Mouse (Mus musculus): ENCODE results near the gene Slc9a1. TPM values are rescaled to one million over a fixed set of nuclear protein-coding genes. Genes with fewer than 3 reads are reported as not detected.

Gene Slc9a1
- 10 to 100 TPM; 59.1 to 63.4 TPM for total RNA-seq (2021)
- long read RNA-seq, experiment 1, full-length matches to known transcripts, result 2 of 24 reads
- long read RNA-seq, experiment 1, partial matches to known transcripts, result 17 of 24 reads
- long read RNA-seq, experiment 1, other reads (novel, unspliced or antisense), result 5 of 24 reads
- long read RNA-seq, experiment 2, full-length matches to known transcripts, result 7 of 31 reads
- long read RNA-seq, experiment 2, partial matches to known transcripts, result 6 of 31 reads
- long read RNA-seq, experiment 2, other reads (novel, unspliced or antisense), result 18 of 31 reads

GRCm38 (mm10) chr4:133369553-133370297 is at the start of gene Slc9a1:
TSS of gene Slc9a1 (plus strand) at chr4:133369706.
- peak; percentile 93 to 95 for DNase-seq (ENCODE audit: low spot score in 2 of 2)
- Histone ChIP-seq H3K4me3 (peak within 1 kb of the TSS; percentile 95), H3K27ac (peak within 1 kb of the TSS; percentile 98)
- peak; percentile 97 for TF ChIP-seq CTCF (conservative IDR thresholded peaks at IDR 0.05)

DNA sequence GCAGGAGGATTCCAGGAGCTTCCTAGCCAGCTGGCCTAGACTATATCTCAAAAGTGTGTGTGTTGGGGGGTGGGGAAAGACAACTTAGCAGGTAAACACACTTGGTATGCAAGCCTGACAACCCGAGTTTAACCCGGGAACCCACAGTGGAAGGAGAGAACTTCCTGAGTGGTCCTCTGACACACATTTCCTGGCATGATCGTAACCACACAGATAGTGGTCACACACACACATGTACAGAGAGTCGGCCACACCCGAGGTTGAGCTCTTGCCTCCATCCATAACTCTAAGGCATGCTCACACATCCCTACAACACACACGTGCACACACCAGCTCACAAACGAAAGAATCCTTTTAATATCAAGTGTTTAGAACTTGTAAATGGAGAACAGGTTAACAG is 41.4 kb upstream of the Slc9a1 start:
- no peak overlapping the region for H3K4me3 ChIP-seq
- H3K27ac ChIP-seq, result no peak overlapping the region
- no peak for TF ChIP-seq CTCF (conservative IDR thresholded peaks at IDR 0.05)
- no peak for DNase-seq (ENCODE audit: low spot score in 2 of 2)

GRCm38 (mm10) chr4:133330296-133330695 is 39.2 kb upstream of the Slc9a1 start:
- no peak for TF ChIP-seq CTCF (conservative IDR thresholded peaks at IDR 0.05)
- DNase-seq (ENCODE audit: low spot score in 2 of 2), result no peak
- H3K27ac ChIP-seq, result no peak overlapping the region
- H3K4me3 ChIP-seq, result no peak overlapping the region

GRCm38 (mm10) chr4:133333306-133333705 is 36.2 kb upstream of the Slc9a1 start:
- 0 out of 2 replicates have a peak overlapping the region, but pooled peaks have one; percentile 1 for H3K27ac ChIP-seq
- TF ChIP-seq CTCF (conservative IDR thresholded peaks at IDR 0.05), result no peak
- H3K4me3 ChIP-seq, result no peak overlapping the region
- no peak for DNase-seq (ENCODE audit: low spot score in 2 of 2)

DNA sequence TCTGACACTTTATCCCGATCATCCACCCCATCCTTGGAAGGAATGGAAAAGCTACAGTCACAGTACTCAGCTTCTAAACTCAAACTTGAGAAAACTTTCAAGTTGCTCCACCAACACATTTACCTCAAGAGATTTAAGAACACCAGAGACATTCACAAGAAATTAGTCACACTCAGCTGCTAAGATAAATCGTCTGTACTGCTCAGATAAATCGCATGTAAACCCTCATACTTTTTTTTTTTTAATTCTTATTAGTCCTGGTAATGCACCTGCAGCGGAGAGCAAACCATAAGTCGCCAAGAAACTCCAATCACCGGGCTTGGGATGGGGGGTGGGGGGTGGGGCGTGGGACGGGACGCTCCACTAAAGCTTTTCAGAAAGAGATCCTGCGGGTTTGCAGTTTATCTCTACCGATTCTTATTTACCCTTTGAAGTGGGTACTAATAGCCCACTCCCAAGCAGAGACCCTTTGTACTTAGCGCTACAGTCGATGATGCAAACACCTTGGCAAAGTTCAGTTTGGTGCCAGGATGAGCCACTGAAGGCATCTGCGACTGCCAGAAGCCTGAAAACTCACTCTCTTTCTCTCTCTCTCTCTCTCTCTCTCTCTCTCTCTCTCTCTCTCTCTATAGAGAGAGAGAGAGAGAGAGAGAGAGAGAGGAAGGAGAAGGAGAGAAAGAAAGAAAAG is 31.5 kb upstream of the Slc9a1 start:
- TF ChIP-seq CTCF (conservative IDR thresholded peaks at IDR 0.05), result no peak
- Histone ChIP-seq H3K27ac (no peak overlapping the region), H3K4me3 (peak overlapping the region; percentile 99)
- no peak for DNase-seq (ENCODE audit: low spot score in 2 of 2)

DNA sequence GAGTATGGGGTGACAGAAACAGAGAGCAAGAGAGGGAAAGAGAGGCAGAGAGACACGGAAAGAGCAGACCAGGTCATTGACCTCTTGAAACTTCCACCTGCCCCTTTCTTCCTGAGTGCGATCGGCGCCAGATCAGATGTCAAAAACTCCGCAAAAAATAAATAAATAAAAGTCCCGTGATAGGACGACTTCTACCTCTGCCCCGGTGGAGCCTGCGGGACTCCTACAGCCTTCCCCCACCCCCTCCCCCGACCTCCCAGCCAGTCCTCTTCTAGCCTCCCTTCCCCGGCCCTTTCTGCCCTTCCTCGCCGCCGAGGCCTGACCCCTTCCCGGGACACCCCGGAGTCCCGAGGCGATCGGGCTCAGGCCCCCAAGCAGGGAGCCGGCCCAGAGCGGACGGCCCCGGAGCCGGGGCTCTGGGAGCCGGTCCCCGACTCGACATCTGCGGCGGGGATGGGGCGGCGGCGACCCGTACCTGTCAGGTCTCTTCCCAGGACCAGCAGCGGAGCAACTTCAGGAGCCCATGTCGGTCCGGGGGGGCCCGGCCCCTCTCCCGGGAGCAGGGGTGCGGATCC is 30.9 kb upstream of the Slc9a1 start:
- TF ChIP-seq CTCF (conservative IDR thresholded peaks at IDR 0.05), result no peak
- DNase-seq (ENCODE audit: low spot score in 2 of 2), result no peak
- Histone ChIP-seq H3K27ac (peak overlapping the region; percentile 97), H3K4me3 (peak overlapping the region; percentile 99)

DNA sequence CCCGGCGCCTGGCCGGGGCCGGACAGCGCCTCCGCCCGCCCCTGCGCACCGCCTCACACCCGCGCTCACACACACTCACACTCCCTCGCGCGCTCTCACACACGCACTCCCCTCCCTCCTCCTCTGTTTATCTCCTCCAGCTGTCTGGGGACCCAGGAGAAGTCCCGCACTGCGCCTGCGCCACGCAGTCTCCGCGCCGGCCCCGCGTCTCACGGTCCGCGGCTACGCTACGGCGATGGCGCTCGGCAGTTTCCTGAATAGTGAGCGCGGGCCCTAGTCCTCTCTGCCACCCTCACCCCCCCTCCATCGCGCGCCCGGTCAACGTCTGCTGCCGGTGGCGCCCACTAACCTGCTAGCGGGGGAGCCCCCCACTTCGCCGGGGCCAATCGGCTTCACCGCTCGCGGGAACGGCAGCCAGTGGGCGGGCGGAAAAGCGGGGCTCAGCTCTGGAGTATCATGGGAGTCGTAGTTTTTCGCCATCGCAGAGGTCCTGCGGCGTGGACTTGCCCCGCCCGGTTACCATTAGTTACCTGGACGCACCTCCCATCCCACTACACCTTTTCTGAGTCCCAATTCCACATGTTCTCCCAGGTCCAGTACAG is 30.3 kb upstream of the Slc9a1 start:
- peak overlapping the region; percentile 99 for H3K4me3 ChIP-seq
- DNase-seq (ENCODE audit: low spot score in 2 of 2), result peak; percentile 98 to 99
- no peak for TF ChIP-seq CTCF (conservative IDR thresholded peaks at IDR 0.05)
- H3K27ac ChIP-seq, result peak overlapping the region; percentile 97

- H3K4me3 ChIP-seq, result no peak overlapping the region
- no peak overlapping the region for H3K27ac ChIP-seq
- no peak for DNase-seq (ENCODE audit: low spot score in 2 of 2)
- peak; percentile 41 for TF ChIP-seq CTCF (conservative IDR thresholded peaks at IDR 0.05)
These were observed 29.3 kb upstream of the Slc9a1 start for GRCm38 (mm10) chr4:133340217-133340616.

DNA sequence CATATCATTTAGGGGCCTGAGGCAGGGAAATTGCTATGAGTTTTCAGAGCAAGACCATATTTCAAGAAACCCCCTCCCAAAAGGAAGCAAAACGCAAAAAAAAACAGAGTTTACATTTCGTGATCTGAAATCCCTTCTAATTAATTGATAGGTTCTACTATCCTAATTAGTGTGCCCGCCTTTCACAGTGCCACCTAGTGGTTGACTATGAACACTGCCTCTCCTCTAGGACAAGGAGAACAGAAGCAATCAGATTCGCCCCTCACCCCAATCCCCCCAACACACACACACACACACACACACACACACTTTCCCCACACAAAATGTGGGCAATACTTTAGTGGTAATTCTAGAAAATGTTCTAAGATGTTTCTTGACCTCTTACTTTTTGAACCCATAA is 25.4 kb upstream of the Slc9a1 start:
- TF ChIP-seq CTCF (conservative IDR thresholded peaks at IDR 0.05), result peak; percentile 83
- no peak overlapping the region for H3K27ac ChIP-seq
- peak; percentile 25 to 41 for DNase-seq (ENCODE audit: low spot score in 2 of 2)
- no peak overlapping the region for H3K4me3 ChIP-seq

DNA sequence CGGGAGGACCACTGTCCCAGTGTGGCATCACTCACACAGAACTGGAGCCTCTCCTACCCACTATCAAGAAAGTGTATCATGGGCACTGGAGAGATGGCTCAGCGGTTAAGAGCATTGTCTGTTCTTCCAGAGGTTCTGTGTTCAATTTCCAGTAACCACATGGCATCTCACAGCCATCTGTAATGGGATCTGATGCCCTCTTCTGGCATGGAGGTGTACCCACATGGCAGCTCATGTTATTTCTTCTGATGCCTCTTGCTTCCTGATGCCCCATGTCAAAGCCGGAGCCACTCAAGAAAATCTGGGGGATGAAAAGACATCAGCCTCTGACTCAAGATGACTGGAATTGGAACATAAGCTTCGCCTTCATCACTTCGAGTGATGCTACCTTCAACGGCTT is 23.8 kb upstream of the Slc9a1 start:
- peak; percentile 37 for TF ChIP-seq CTCF (conservative IDR thresholded peaks at IDR 0.05)
- H3K4me3 ChIP-seq, result no peak overlapping the region
- DNase-seq (ENCODE audit: low spot score in 2 of 2), result no peak
- no peak overlapping the region for H3K27ac ChIP-seq

DNA sequence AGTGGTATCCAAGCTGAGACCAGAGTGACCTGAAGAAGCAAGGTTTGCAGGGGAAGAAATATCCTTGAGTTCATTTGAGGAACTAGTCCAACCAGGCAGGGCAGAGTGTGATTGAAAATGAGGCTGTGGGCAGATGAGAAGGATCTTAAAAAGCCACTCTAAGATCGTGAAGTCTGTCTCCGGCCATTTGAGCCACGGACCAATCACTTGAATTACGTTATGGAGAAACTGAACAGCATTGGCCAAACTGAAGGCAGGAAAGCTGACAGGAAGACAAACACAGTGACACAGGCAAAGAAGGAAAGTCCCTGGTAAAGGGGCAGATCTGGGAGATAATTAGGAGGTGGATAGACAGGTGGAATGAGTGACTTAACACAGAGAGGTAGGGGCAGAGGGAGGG is 22.9 kb upstream of the Slc9a1 start:
- no peak overlapping the region for H3K27ac ChIP-seq
- no peak for DNase-seq (ENCODE audit: low spot score in 2 of 2)
- H3K4me3 ChIP-seq, result no peak overlapping the region

DNA sequence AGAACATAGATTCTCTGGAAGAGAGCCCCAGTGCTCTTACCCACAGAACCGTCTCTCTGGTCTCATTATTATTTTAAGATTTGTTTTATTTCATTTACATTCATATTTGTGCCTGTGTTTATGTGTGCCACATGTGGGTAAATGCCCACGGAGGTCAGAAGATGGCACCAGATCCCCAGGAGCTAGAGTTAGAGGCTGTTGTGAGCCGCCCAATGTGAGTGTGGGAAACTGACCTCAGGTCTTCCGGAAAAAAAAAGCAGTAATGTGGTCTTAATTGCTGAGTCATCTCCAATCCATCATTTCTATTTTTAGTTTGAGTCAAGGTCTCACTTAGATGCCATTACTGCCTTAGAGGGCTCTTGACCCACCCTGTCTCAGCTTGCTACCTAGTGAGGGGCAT is 21.9 kb upstream of the Slc9a1 start:
- TF ChIP-seq CTCF (conservative IDR thresholded peaks at IDR 0.05), result peak; percentile 42
- Histone ChIP-seq H3K27ac (no peak overlapping the region), H3K4me3 (no peak overlapping the region)
- DNase-seq (ENCODE audit: low spot score in 2 of 2), result no peak

More for the DNA sequence above, 22.9 kb upstream of the Slc9a1 start:
- no peak for TF ChIP-seq CTCF (conservative IDR thresholded peaks at IDR 0.05)
